Mouse (Mus musculus): Measurements from ENCODE around the gene Foxp1. TPM values are rescaled to one million over a fixed set of nuclear protein-coding genes. Genes with fewer than 3 reads are reported as not detected.

Foxp1 gene
- polyA plus RNA-seq, 1 experiment from 2014 or later = 148 TPM

DNA sequence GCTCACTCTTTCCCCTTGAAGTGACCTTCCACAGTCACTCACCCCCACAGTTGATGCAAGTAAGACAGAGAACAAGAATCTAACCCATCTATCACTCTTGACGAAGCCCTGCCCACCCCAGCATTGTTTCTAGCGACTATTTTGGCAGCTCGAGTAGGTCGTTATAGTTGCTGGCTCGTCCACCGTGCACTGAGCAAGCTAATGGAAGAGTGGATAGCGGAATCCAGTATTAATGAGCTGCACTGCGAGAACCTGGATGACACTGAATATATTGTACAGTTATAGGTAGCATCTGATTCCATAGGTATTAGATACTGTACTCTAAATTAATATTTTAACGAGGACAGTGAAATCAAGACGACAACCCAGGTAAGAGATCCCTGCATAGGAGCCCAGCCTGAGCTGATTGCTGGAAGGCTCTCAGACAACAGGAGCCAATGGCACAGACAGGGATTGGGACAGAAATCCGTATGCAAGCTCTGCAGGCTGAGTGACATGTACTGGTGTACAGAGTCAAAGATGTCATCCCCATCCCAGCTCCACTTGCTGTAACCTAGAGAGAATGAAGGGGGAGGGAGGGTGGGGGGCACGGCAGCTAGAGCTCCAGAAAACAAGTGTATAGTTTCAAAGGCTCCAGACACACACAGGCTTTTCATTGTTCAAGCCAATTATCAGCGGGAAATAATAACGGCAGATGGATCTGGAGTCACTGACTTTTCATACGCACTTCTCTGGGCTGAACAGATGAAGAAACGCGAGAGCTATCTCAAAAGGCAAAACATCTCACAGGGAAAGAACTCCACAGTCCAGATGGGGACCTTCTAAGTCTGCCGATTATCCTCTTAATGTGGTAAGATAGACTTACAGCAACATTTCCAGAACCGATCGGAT, 254.1 kb downstream of the Foxp1 start:
- 54% methylated on average over 20 of the region's 20 CpGs for WGBS
- Histone ChIP-seq H3K4me3 (ENCODE audit: low read depth, low read length) (no peak overlapping the region), H3K27ac (replicated peaks; ENCODE audit: low read depth, low read length) (no peak overlapping the region), H3K9ac (replicated peaks; ENCODE audit: low read length) (no peak overlapping the region), H3K9me3 (replicated peaks; ENCODE audit: control insufficient read depth, low read length) (no peaks in the 10 kb centered on the region), H3K36me3 (replicated peaks; ENCODE audit: control insufficient read depth, insufficient read depth, low read depth, low read length) (no peaks in the 10 kb centered on the region), H3K4me1 (ENCODE audit: control insufficient read depth, insufficient read depth, low read length) (peaks cover 6% of the 10 kb centered on the region), H3K4me2 (ENCODE audit: low read depth, low read length) (no peak overlapping the region), H3K27me3 (ENCODE audit: control insufficient read depth, insufficient read depth, low read length) (no peaks in the 10 kb centered on the region)
- ATAC-seq (replicated peaks; ENCODE audit: insufficient number of reproducible peaks, low FRiP score, low TSS enrichment, low read depth) (peak; percentile 47; the same call in 1 of the 2 replicates), DNase-seq (ENCODE audit: low spot score) (peak; percentile 35)

DNA sequence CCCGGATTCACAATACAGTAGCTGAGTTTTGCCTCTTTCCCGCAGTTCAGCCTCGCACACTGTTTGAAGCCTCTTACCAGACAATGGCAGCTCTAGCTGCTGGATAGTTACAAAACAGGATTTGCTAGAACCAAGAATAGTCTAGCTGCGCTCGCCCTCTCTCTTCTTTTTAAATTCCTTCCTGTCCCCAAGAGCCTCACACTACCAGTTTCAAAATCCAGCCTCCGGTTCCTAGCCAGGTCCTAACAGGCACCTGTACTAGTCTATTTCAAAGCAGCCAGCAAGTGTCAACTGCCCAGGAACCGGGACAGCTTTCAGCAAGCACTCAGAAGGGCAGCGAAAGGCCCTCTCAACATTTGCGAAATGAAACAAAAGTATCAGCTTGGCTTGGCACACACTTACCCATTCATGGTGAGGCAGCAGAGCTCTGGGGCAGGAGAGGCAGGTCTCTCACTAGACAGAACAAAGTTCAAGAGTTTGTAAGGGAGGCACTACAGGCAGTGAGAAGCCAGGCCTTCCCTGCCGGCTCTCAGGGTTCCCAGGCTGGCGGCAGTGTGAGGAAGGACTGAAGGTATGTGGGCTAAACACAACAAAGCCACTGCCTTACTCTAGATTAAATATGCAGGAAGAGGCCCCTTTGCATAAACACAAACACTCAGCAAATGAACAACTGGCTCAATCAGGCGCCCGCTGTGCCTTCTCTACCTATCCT, 256.4 kb downstream of the Foxp1 start:
- H3K27me3 ChIP-seq (ENCODE audit: control insufficient read depth, insufficient read depth, low read length) = no peaks in the 10 kb centered on the region
- 0 out of 2 replicates have a peak overlapping the region, but pooled peaks have one; percentile 11 for H3K9ac ChIP-seq (replicated peaks; ENCODE audit: low read length)
- H3K4me1 ChIP-seq (ENCODE audit: control insufficient read depth, insufficient read depth, low read length) = peaks cover 6% of the 10 kb centered on the region
- ATAC-seq (replicated peaks; ENCODE audit: insufficient number of reproducible peaks, low FRiP score, low TSS enrichment, low read depth) (no peak), DNase-seq (ENCODE audit: low spot score) (peak; percentile 41)
- no peaks in the 10 kb centered on the region for H3K9me3 ChIP-seq (replicated peaks; ENCODE audit: control insufficient read depth, low read length)
- no peak overlapping the region for H3K4me3 ChIP-seq (ENCODE audit: low read depth, low read length)
- peak overlapping the region; percentile 2; the same call in 1 of the 2 replicates for H3K27ac ChIP-seq (replicated peaks; ENCODE audit: low read depth, low read length)
- WGBS = 18% methylated on average over 13 of the region's 13 CpGs
- no peaks in the 10 kb centered on the region for H3K36me3 ChIP-seq (replicated peaks; ENCODE audit: control insufficient read depth, insufficient read depth, low read depth, low read length)
- H3K4me2 ChIP-seq (ENCODE audit: low read depth, low read length) = no peak overlapping the region

DNA sequence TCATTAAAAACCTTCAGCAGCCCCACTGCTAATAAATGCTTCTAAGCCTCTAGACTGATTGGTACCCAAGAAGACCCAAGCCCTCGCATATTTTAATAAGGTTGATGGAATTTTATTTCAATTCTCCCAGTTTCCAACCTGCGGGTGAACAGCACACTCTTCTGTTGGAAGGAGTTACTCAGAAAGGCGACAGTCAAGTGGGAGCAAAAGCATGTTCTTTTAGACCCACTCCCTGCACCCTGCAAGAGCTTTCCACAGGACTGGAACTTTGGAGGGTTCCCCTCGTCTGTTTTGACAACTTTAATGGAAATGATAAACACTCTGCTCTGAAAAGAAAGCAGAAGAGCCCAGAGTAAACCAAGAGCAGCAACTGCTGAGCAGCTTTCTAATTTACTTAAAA, 257.3 kb downstream of the Foxp1 start:
- no peak overlapping the region for H3K27ac ChIP-seq (replicated peaks; ENCODE audit: low read depth, low read length)

DNA sequence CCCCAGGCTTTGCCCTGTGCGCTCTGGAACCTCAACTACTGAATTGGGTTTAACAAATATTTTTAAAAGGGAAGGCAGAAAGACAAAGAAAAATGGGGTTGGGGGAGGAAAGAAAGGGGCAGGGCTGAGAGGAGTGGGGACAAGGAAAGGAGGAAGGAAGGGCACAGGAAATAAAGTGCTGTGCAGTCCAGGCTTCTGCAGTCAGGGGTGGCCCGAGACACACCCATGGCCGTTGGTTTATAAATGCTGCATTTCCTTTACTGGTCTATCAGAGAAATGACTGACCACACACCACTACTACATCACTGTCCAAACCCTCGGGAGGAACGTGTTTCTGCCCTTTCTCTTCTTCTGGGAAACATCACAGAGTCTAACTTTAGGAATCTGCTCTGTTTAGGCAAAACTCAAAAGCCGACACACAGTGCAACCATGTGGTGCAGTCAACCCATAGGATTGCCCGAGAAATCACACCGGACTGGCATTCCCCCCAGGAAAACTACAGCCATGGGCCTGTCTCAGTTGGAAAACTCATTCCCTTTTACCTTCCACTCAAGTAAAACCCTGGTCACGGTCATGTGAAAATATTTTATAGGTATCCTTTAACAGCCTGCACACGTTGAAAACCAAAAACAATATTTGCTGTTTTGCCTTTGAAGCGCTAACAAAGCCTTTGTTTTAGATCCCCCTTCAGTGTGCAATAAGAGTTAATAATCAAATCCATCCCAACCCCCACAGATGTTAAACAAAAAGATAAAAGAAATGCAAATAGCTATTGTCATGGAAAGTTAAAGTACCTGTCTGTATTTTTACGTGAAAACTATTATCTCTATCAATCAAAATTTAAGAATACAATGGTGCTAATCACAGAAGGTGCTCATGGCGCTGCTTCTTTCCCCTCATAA, 258.1 kb downstream of the Foxp1 start:
- no peaks in the 10 kb centered on the region for H3K36me3 ChIP-seq (replicated peaks; ENCODE audit: control insufficient read depth, insufficient read depth, low read depth, low read length)
- no peak overlapping the region for H3K4me2 ChIP-seq (ENCODE audit: low read depth, low read length)
- H3K27ac ChIP-seq (replicated peaks; ENCODE audit: low read depth, low read length) = no peak overlapping the region
- no peak overlapping the region for H3K9ac ChIP-seq (replicated peaks; ENCODE audit: low read length)
- H3K4me1 ChIP-seq (ENCODE audit: control insufficient read depth, insufficient read depth, low read length) = peaks cover 6% of the 10 kb centered on the region
- no peak for DNase-seq (ENCODE audit: low spot score)
- no peaks in the 10 kb centered on the region for H3K27me3 ChIP-seq (ENCODE audit: control insufficient read depth, insufficient read depth, low read length)
- WGBS = 28% methylated on average over 13 of the region's 13 CpGs
- no peak overlapping the region for H3K4me3 ChIP-seq (ENCODE audit: low read depth, low read length)
- H3K9me3 ChIP-seq (replicated peaks; ENCODE audit: control insufficient read depth, low read length) = no peaks in the 10 kb centered on the region
- ATAC-seq (replicated peaks; ENCODE audit: insufficient number of reproducible peaks, low FRiP score, low TSS enrichment, low read depth) = no peak

More for the DNA sequence above, 257.3 kb downstream of the Foxp1 start:
- no peaks in the 10 kb centered on the region for H3K9me3 ChIP-seq (replicated peaks; ENCODE audit: control insufficient read depth, low read length)
- H3K27me3 ChIP-seq (ENCODE audit: control insufficient read depth, insufficient read depth, low read length) = no peaks in the 10 kb centered on the region
- 31% methylated on average over 4 of the region's 4 CpGs for WGBS
- no peak overlapping the region for H3K4me3 ChIP-seq (ENCODE audit: low read depth, low read length)
- peaks cover 6% of the 10 kb centered on the region for H3K4me1 ChIP-seq (ENCODE audit: control insufficient read depth, insufficient read depth, low read length)
- no peak overlapping the region for H3K9ac ChIP-seq (replicated peaks; ENCODE audit: low read length)
- H3K36me3 ChIP-seq (replicated peaks; ENCODE audit: control insufficient read depth, insufficient read depth, low read depth, low read length) = no peaks in the 10 kb centered on the region
- ATAC-seq (replicated peaks; ENCODE audit: insufficient number of reproducible peaks, low FRiP score, low TSS enrichment, low read depth) = no peak
- no peak for DNase-seq (ENCODE audit: low spot score)
- H3K4me2 ChIP-seq (ENCODE audit: low read depth, low read length) = no peak overlapping the region

DNA sequence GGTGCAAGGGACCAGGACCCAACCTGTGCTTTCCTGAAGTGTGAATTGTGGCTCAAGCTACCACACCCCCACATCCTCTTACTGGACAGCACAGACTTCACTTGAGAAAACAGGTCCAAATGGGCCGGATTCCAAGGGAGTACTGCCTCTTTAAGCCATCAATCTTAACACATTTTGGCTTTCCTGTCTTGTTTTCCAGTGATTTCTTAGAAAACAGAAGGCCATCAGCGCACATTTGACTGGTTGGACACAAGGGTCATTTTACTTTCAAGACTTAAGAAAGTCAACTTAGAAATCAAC, 258.7 kb downstream of the Foxp1 start:
- WGBS = 30% methylated on average over 2 of the region's 2 CpGs
- Histone ChIP-seq H3K27me3 (ENCODE audit: control insufficient read depth, insufficient read depth, low read length) (no peaks in the 10 kb centered on the region), H3K4me3 (ENCODE audit: low read depth, low read length) (no peak overlapping the region), H3K4me1 (ENCODE audit: control insufficient read depth, insufficient read depth, low read length) (peaks cover 6% of the 10 kb centered on the region), H3K9ac (replicated peaks; ENCODE audit: low read length) (no peak overlapping the region), H3K4me2 (ENCODE audit: low read depth, low read length) (no peak overlapping the region), H3K36me3 (replicated peaks; ENCODE audit: control insufficient read depth, insufficient read depth, low read depth, low read length) (no peaks in the 10 kb centered on the region), H3K9me3 (replicated peaks; ENCODE audit: control insufficient read depth, low read length) (no peaks in the 10 kb centered on the region), H3K27ac (replicated peaks; ENCODE audit: low read depth, low read length) (no peak overlapping the region)
- ATAC-seq (replicated peaks; ENCODE audit: insufficient number of reproducible peaks, low FRiP score, low TSS enrichment, low read depth) (no peak), DNase-seq (ENCODE audit: low spot score) (no peak)

DNA sequence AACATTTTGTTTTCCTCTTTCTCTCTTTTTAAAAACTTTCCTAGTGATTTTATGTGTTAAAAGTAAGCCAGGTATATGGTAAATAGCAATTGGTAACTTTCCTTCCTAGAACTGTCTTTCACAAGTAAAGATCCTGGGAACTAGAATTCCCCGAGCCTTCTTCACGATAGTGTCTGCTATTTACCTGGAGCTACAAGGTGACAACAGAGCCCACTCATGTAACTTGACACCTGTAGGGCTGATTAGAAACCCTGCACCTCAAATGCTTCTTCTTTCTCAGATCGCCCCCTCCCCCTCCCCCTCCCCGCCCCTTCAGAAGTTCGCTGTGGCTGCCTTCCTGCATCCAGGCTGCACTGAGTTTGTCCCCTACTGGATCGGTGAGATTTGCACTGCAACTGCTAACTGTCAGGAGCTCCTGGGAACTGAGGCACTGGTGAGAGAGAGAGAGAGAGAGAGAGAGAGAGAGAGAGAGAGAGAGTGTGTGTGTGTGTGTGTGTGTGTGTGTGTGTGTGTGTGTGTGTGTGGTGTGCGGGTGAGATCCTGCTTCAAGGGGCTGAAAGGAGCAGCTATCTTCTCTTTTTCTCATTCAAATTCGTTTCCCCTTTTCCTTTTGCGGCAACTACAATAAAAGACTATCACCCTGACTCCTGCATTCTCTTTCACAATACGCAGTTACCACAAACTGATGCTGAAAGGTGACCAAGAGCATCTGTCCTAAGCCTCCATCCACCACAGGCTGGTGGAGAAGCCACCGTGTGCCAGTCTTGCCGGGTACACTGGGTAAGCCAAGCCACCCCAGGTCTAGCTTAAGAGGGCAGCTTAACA, 259.2 kb downstream of the Foxp1 start:
- H3K4me3 ChIP-seq (ENCODE audit: low read depth, low read length) = no peak overlapping the region
- no peak overlapping the region for H3K27ac ChIP-seq (replicated peaks; ENCODE audit: low read depth, low read length)
- H3K9me3 ChIP-seq (replicated peaks; ENCODE audit: control insufficient read depth, low read length) = no peaks in the 10 kb centered on the region
- no peak overlapping the region for H3K9ac ChIP-seq (replicated peaks; ENCODE audit: low read length)
- no peaks in the 10 kb centered on the region for H3K36me3 ChIP-seq (replicated peaks; ENCODE audit: control insufficient read depth, insufficient read depth, low read depth, low read length)
- ATAC-seq (replicated peaks; ENCODE audit: insufficient number of reproducible peaks, low FRiP score, low TSS enrichment, low read depth) (no peak), DNase-seq (ENCODE audit: low spot score) (peak; percentile 46)
- no peak overlapping the region for H3K4me2 ChIP-seq (ENCODE audit: low read depth, low read length)
- H3K4me1 ChIP-seq (ENCODE audit: control insufficient read depth, insufficient read depth, low read length) = peaks cover 4% of the 10 kb centered on the region; the same call in 1 of the 2 replicates
- 14% methylated on average over 11 of the region's 12 CpGs for WGBS
- H3K27me3 ChIP-seq (ENCODE audit: control insufficient read depth, insufficient read depth, low read length) = no peaks in the 10 kb centered on the region

DNA sequence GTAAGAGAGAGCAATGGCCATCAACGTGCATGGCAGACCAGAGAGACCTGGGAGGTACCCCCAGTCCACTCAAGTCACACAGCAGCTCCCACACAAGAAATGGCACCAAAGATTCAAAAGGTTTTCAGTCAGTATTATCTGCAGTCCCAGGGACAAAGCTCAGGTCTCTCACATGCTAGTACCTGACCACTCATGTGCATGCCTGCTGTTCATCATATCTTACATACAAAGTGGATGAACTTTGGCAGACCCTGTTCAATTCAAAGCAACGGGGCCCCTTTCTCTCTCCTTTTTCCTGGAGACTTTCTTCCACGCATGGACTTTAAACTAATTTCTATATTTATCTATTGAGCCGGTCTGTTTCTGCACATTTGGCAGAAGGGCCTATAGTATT, 260.8 kb downstream of the Foxp1 start:
- 52% methylated on average over 4 of the region's 4 CpGs for WGBS
- H3K9me3 ChIP-seq (replicated peaks; ENCODE audit: control insufficient read depth, low read length) = no peaks in the 10 kb centered on the region
- peaks cover 4% of the 10 kb centered on the region; the same call in 1 of the 2 replicates for H3K4me1 ChIP-seq (ENCODE audit: control insufficient read depth, insufficient read depth, low read length)
- no peak overlapping the region for H3K4me3 ChIP-seq (ENCODE audit: low read depth, low read length)
- ATAC-seq (replicated peaks; ENCODE audit: insufficient number of reproducible peaks, low FRiP score, low TSS enrichment, low read depth) (no peak), DNase-seq (ENCODE audit: low spot score) (no peak)
- no peak overlapping the region for H3K9ac ChIP-seq (replicated peaks; ENCODE audit: low read length)
- H3K27ac ChIP-seq (replicated peaks; ENCODE audit: low read depth, low read length) = no peak overlapping the region
- H3K36me3 ChIP-seq (replicated peaks; ENCODE audit: control insufficient read depth, insufficient read depth, low read depth, low read length) = no peaks in the 10 kb centered on the region
- no peak overlapping the region for H3K4me2 ChIP-seq (ENCODE audit: low read depth, low read length)
- no peaks in the 10 kb centered on the region for H3K27me3 ChIP-seq (ENCODE audit: control insufficient read depth, insufficient read depth, low read length)

All from embryonic facial prominence, embryonic 11.5 days (tissue).